Mouse (Mus musculus) embryonic facial prominence, embryonic 13.5 days (tissue): ENCODE measurements around the gene Tmem239. TPM values are rescaled to one million over a fixed set of nuclear protein-coding genes. Genes with fewer than 3 reads are reported as not detected.
"Not testable (repeated sequence)": the region's sequence is repeated elsewhere in the genome, so short reads cannot be mapped to it uniquely, and the experiment has no call there.

Source experiments
- ATAC-seq: fragments of 200-750 bp; cut with Nextera tagmentation; 2 replicates; pipeline ENCODE4 v1.8.0; 2017; ENCODE audit warnings: low read depth; ENCODE audit not compliant: insufficient number of reproducible peaks, insufficient read depth, low FRiP score, low TSS enrichment
- H3K27ac ChIP-seq: fragments of 300-500 bp; sonication (generic); 2 replicates; pipeline ENCODE4 v1.5.1; 2015; ENCODE audit warnings: moderate library complexity, mild to moderate bottlenecking, inconsistent platforms
- H3K27me3 ChIP-seq: fragments of 300-500 bp; sonication (generic); 2 replicates; pipeline ENCODE4 v1.6.1; 2015; ENCODE audit warnings: mild to moderate bottlenecking, inconsistent platforms
- H3K36me3 ChIP-seq: fragments of 300-500 bp; sonication (generic); 2 replicates; pipeline ENCODE4 v1.6.1; 2015; ENCODE audit warnings: mild to moderate bottlenecking, inconsistent platforms
- H3K4me1 ChIP-seq: fragments of 300-500 bp; sonication (generic); 2 replicates; pipeline ENCODE4 v1.6.1; 2015; ENCODE audit warnings: inconsistent platforms
- H3K4me2 ChIP-seq: fragments of 300-500 bp; sonication (generic); 2 replicates; pipeline ENCODE4 v1.6.1; 2015; ENCODE audit warnings: moderate library complexity, mild to moderate bottlenecking, inconsistent platforms
- H3K4me3 ChIP-seq: fragments of 300-500 bp; sonication (generic); 2 replicates; pipeline ENCODE4 v1.5.1; 2015; ENCODE audit warnings: mild to moderate bottlenecking, inconsistent platforms
- H3K9ac ChIP-seq: fragments of 300-500 bp; sonication (generic); 2 replicates; pipeline ENCODE4 v1.6.1; 2015; ENCODE audit warnings: mild to moderate bottlenecking, inconsistent platforms
- H3K9me3 ChIP-seq: fragments of 300-500 bp; sonication (generic); 2 replicates; pipeline ENCODE4 v1.6.1; 2016; ENCODE audit warnings: inconsistent platforms
- WGBS: fragments of 180-500 bp; shearing (Covaris S2); methylation state at CpG from one replicate; pipeline ENCODE4 v1.1.7; 2015; ENCODE audit warnings: mixed read lengths; 5-methylcytosine and 5-hydroxymethylcytosine counted together
- polyA plus RNA-seq: library from polyadenylated mRNA; unstranded; fragments of >200 nt; fragmentation: Nextera tagmentation; extraction: Ambion mirVana; gene quantifications from 2 replicates; pipeline ENCODE4 v1.2.1, GENCODE M21; 2015

Tmem239 gene
- polyA plus RNA-seq: 0.32 TPM in 1 of 2 replicates, not detected in the other

DNA sequence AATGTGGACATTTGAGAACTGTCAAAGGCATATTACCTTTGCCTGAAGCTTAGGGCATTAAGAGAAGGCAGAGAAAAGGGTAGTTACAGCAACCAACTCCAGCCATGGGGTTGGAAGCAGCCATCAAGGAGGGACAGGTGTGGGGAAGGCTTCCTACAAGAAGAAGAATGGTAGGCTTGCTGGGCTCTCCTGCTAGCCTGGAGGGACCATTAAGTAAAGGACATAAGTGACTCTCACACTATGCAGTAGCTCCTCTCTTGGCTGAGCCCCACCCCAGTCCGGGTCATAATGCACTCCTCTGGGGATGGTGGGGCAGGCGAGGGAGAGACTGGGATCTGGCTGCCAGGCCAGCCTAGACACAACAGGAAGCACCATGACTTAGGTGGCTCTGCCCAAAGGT lies at the start of gene Tmem239:
TSS of gene Tmem239 (plus strand) at position 301 of the 400 bp plus-strand sequence.
- Histone ChIP-seq H3K9ac (0 out of 2 replicates have a peak within 1 kb of the TSS, but pooled peaks have one; percentile 6), H3K4me3 (no peak within 1 kb of the TSS), H3K27me3 (no peaks in the 10 kb centered on the region; the same call in 1 of the 2 replicates), H3K9me3 (no peaks in the 10 kb centered on the region), H3K27ac (no peak within 1 kb of the TSS), H3K4me2 (no peak within 1 kb of the TSS), H3K4me1 (peaks cover 20% of the 10 kb centered on the region), H3K36me3 (no peaks in the 10 kb centered on the region)
- 77% methylated on average over 2 of the region's 2 CpGs for WGBS
- no peak for ATAC-seq

DNA sequence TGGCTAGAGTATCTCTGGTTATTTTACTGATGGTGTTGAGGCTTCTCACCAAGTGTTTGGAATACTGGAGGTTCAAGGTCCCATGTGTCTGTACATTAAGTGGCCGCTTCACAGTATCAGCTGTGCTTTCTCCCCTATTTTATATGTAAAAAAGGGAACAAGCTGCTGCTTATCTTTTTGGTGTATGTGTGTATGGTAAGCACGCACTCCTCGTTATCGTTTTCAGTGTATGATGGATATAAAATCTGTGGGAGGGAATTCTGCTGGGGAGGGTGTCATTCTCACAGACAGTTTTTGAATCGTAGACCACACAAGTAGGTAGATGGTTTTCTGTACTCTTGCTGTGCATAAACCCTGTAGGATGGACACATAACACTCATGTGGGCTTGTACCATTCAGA lies 48.7 kb upstream of the Tmem239 start:
- Histone ChIP-seq H3K4me1 (peaks cover 8% of the 10 kb centered on the region; the same call in 1 of the 2 replicates), H3K36me3 (no peaks in the 10 kb centered on the region), H3K4me2 (no peak overlapping the region), H3K27me3 (peaks cover 56% of the 10 kb centered on the region), H3K27ac (no peak overlapping the region), H3K9me3 (no peaks in the 10 kb centered on the region), H3K9ac (no peak overlapping the region), H3K4me3 (no peak overlapping the region)
- WGBS: 94% methylated on average over 5 of the region's 5 CpGs
- ATAC-seq: no peak

DNA sequence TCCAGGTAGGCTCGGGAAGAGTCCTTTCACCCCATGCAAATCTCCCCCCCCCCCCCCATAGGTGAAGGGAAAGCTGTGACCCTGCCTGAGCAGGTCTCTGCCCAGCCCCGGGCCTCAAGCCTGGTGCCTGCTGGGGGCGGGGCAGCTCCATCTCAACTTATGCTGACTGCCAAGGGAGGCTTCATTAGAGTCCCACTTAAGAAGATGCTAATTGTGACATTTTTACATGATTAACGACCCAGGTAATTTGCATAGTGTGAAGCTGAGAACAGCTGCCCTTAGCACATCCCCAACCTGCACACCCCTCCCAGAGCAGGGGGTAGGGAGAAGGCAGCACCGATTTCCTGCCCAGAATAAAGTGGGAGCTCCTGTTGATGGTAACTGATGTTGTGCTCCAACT lies 47.4 kb upstream of the Tmem239 start:
- H3K27ac ChIP-seq: no peak overlapping the region
- WGBS: 20% methylated on average over 5 of the region's 5 CpGs
- H3K9ac ChIP-seq: no peak overlapping the region
- H3K4me3 ChIP-seq: no peak overlapping the region
- H3K4me1 ChIP-seq: peaks cover 11% of the 10 kb centered on the region; the same call in 1 of the 2 replicates
- no peak for ATAC-seq
- no peaks in the 10 kb centered on the region for H3K36me3 ChIP-seq
- no peaks in the 10 kb centered on the region for H3K9me3 ChIP-seq
- H3K27me3 ChIP-seq: peaks cover 69% of the 10 kb centered on the region
- no peak overlapping the region for H3K4me2 ChIP-seq

DNA sequence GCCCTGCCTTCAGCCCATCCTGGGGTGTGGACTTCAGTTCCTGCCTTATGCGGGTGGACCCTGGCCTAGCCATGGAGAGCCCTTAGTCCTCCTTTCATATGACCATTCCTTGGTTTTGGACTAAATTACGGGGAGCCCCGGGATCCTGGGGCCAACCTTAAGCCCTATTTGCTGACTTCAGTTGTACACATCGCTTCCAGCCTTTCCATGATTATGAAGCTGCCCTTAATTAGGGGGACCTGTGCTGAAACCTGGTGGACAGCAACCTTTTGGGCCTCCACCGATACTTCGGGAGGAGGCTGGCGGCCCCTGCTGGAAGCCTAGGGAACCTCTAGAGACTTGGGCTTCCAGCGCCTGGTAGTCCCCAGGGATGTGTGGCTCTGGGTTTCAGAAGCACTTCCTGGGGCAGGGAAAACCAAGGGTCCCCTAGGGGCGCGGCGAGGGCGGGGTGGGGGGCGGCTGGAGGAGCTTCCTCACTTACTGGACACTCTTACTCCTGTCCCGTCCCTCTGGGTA lies 43.7 kb upstream of the Tmem239 start:
- no peak overlapping the region for H3K4me3 ChIP-seq
- H3K9me3 ChIP-seq: no peaks in the 10 kb centered on the region
- H3K9ac ChIP-seq: no peak overlapping the region
- H3K27ac ChIP-seq: no peak overlapping the region
- H3K4me1 ChIP-seq: peaks cover 17% of the 10 kb centered on the region
- H3K36me3 ChIP-seq: no peaks in the 10 kb centered on the region
- no peak for ATAC-seq
- H3K4me2 ChIP-seq: no peak overlapping the region
- peaks cover 91% of the 10 kb centered on the region for H3K27me3 ChIP-seq
- WGBS: 4% methylated on average over 14 of the region's 14 CpGs

DNA sequence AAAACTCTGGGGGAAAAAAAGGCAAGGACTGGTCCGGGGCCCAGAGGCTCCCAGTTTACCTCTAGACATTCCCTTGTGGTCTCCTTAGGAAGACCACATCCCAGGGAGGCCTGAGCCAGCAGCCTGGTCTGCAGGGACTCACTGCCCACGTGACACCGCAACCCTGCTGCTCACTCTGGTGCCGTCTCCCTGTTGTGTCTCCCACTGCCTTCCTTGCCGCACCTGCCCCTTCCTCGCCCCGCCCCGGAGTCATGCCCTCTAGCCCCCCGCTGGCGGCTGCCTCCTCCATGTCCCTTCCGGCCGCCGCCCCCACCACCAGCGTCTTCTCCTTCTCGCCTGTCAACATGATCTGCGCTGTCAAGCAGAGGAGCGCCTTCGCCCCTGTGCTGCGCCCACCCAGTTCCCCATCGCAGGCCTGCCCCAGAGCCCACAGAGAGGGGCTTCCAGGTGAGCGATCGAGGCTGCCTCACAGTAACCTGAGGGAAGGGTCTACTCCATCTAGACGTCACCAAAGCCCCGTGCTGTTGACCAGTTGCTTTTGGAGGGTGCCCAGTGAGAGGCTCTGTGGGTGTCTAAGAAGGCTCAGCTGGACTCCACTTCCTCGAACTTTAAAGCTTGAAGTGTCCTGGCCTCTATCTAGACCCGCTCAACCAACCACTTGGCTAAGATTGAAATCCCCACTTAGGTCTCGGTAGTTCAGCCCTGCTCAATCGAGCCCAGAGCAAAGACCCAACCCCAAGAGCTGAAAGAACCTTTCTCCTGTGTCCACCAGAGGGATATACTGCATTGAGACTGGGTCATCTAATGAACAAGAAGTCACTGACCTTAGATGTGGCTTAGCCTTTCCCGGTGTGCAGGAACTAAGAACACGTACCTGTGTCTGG lies 40.8 kb upstream of the Tmem239 start:
- no peaks in the 10 kb centered on the region for H3K36me3 ChIP-seq
- peak overlapping the region; percentile 58 for H3K9ac ChIP-seq

DNA sequence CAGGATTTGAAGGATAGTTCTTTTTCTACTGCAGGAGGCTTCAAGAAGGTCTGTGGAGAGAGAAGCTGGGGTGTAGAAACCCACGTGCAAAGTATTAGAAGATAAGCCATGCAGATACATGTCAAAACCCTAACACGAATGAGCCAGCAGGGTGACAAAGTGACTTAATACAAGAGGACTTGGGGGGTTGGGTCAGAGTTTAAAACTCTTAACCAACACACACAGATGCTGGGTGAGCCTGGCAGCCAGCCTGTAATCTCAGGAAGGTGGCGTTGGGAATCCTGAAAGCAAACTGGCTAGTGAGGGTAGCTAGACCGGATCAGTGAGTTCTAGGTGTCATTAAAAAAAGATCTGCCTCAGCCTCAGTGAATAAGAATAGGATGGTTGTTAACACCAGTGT lies 38.9 kb upstream of the Tmem239 start:
- no peaks in the 10 kb centered on the region for H3K36me3 ChIP-seq
- H3K9ac ChIP-seq: no peak overlapping the region
- H3K4me1 ChIP-seq: peaks cover 11% of the 10 kb centered on the region
- no peak overlapping the region for H3K27ac ChIP-seq
- no peak overlapping the region for H3K4me3 ChIP-seq
- 65% methylated on average over 4 of the region's 4 CpGs for WGBS
- no peaks in the 10 kb centered on the region for H3K9me3 ChIP-seq
- no peak for ATAC-seq
- H3K4me2 ChIP-seq: no peak overlapping the region
- peaks cover 43% of the 10 kb centered on the region for H3K27me3 ChIP-seq

More for the DNA sequence above, 40.8 kb upstream of the Tmem239 start:
- H3K27me3 ChIP-seq: peaks cover 62% of the 10 kb centered on the region
- peaks cover 17% of the 10 kb centered on the region for H3K4me1 ChIP-seq
- 5% methylated on average over 30 of the region's 30 CpGs for WGBS
- H3K9me3 ChIP-seq: no peaks in the 10 kb centered on the region
- ATAC-seq: no peak
- no peak overlapping the region for H3K27ac ChIP-seq
- H3K4me3 ChIP-seq: peak overlapping the region; percentile 35
- peak overlapping the region; percentile 54 for H3K4me2 ChIP-seq

DNA sequence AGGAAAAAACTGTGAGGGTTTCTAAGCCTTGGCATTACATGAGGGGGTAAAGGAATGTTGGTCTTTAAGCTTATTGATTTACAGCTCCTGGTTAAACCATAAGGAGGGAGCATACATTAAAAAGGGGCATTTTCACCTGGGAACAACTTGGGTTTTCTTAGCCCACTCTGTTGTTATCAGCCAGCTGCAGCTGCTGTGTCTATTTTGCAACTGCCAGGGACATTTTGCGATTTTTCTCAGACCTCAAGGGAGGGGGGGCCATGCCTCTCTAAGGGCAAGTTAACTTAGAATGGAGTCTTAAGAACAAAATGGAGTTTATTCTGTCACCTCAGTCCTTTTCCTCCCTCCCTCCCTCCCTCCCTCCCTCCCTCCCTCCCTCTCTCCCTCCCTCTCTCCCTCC lies 33.3 kb upstream of the Tmem239 start:
- not testable (repeated sequence) for H3K4me3 ChIP-seq, H3K9me3 ChIP-seq, H3K4me2 ChIP-seq, H3K36me3 ChIP-seq, H3K27me3 ChIP-seq, H3K27ac ChIP-seq, H3K4me1 ChIP-seq, H3K9ac ChIP-seq, ATAC-seq
- WGBS: 62% methylated on average over 1 of the region's 1 CpGs

DNA sequence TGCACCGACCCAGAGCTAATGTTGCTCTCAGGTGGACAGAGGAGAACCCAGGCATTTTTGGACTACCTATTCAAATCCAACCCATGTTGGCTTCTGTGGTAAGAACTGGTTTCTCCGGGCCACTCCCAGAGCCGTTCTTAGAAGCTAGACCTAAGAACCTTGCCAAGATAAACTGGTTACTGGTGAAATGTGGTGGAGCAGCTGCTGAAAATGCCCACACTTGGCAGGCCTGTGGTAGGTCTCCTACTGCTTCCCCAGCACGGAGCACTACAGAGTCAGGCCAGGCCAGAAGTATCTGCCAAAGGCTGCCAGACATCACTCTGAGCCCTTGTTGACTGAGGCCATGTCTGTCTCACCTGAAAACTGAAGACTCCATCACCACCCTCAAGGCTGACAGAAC lies 31.3 kb upstream of the Tmem239 start:
- WGBS: 74% methylated on average over 4 of the region's 4 CpGs
- H3K4me2 ChIP-seq: no peak overlapping the region
- H3K36me3 ChIP-seq: no peaks in the 10 kb centered on the region
- H3K9me3 ChIP-seq: no peaks in the 10 kb centered on the region
- no peak overlapping the region for H3K27ac ChIP-seq
- H3K9ac ChIP-seq: no peak overlapping the region
- H3K27me3 ChIP-seq: no peaks in the 10 kb centered on the region
- no peak for ATAC-seq
- H3K4me1 ChIP-seq: no peaks in the 10 kb centered on the region
- no peak overlapping the region for H3K4me3 ChIP-seq

DNA sequence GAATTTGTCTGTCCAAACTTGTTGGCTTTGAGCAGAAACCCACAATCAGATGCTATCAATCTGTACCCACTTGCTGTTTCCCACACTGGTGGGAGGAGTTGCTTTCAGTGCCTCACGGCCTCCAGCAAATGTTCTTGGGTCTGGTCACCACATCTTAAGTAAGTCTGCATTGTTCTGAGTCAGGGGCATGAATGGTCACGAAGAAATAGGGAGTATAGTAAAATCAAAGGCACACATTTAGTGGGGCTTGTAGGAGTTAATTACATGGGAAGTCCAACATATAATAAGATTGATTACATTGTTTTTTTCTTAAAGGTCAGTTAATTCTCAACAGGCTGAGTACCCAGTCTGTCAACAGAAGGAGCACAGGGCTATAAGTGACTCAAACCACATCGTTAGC lies 23.1 kb upstream of the Tmem239 start:
- no peak for ATAC-seq
- no peak overlapping the region for H3K4me2 ChIP-seq
- H3K27me3 ChIP-seq: 0 out of 2 replicates have a peak, but pooled peaks cover 4% of the 10 kb centered on the region
- 41% methylated on average over 3 of the region's 3 CpGs for WGBS
- no peak overlapping the region for H3K9ac ChIP-seq
- no peak overlapping the region for H3K27ac ChIP-seq
- H3K9me3 ChIP-seq: no peaks in the 10 kb centered on the region
- no peaks in the 10 kb centered on the region for H3K36me3 ChIP-seq
- 0 out of 2 replicates have a peak, but pooled peaks cover 3% of the 10 kb centered on the region for H3K4me1 ChIP-seq
- H3K4me3 ChIP-seq: no peak overlapping the region

DNA sequence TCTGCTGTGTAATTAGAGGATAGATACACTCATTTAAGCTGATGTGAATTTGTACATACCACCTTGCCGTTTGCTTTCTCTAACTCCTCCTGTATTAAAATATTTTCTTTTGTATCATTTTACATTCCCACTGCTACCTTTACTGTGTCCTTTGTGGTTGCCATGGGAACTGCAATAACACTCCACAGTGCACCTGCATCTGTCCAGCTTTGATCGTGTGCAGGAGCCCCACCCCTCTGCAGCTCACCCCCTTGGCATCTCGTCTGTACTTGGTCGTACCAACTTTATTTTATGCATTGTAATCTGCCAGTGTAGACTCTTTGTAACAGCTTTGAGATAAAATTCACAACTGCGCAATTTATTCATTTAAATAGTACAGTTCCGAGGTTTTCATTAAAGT lies 22.4 kb upstream of the Tmem239 start:
- Histone ChIP-seq H3K36me3 (no peaks in the 10 kb centered on the region), H3K27me3 (0 out of 2 replicates have a peak, but pooled peaks cover 4% of the 10 kb centered on the region), H3K27ac (no peak overlapping the region), H3K9me3 (no peaks in the 10 kb centered on the region), H3K4me3 (no peak overlapping the region), H3K4me1 (0 out of 2 replicates have a peak, but pooled peaks cover 3% of the 10 kb centered on the region), H3K9ac (no peak overlapping the region), H3K4me2 (no peak overlapping the region)
- WGBS: 64% methylated on average over 6 of the region's 6 CpGs
- ATAC-seq: no peak

DNA sequence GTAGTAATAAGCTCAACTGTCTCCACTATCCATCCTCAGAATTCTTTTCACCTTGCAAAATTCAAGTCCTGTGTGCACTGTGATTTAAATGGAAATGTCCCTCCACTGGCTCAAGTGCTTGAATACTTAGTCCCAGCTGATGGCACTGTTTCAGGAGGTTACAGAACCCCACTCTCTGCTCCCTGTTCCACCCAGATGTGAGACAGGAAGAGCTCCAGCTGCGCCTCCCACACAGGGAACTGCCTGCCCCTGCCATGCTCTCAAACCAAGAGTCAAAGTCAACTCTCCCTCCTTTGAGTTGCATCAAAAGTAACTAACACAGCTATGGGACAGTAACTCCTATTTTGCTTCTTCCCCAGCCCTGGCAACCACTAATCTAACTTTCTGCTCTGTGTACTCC lies 20.1 kb upstream of the Tmem239 start:
- 0 out of 2 replicates have a peak, but pooled peaks cover 4% of the 10 kb centered on the region for H3K27me3 ChIP-seq
- ATAC-seq: no peak
- no peaks in the 10 kb centered on the region for H3K9me3 ChIP-seq
- peaks cover 11% of the 10 kb centered on the region for H3K36me3 ChIP-seq
- H3K4me3 ChIP-seq: no peak overlapping the region
- 0 out of 2 replicates have a peak, but pooled peaks cover 3% of the 10 kb centered on the region for H3K4me1 ChIP-seq
- no peak overlapping the region for H3K4me2 ChIP-seq
- WGBS: 68% methylated on average over 1 of the region's 1 CpGs
- no peak overlapping the region for H3K27ac ChIP-seq
- no peak overlapping the region for H3K9ac ChIP-seq

DNA sequence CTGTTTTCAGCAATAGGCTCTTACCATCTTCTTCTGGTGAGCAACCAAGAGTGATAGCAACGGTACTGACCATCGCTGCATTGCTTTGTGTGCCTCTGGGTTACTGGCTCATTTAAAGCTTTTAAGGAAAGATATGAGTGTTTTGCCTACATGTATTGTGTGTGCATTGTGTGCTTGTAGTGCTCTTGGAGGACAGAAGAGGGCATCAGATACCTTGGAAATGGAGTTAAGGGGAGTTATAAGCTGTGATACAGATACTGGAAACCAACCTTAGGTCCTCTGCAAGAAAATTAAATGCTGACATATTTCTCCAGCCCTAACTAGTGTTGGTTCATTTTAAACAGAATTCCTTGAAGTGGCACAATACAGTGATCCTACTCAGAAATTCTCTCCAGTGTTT lies 17.5 kb upstream of the Tmem239 start:
- Histone ChIP-seq H3K27ac (no peak overlapping the region), H3K4me1 (no peaks in the 10 kb centered on the region), H3K36me3 (peaks cover 28% of the 10 kb centered on the region), H3K9ac (no peak overlapping the region), H3K4me2 (no peak overlapping the region), H3K27me3 (0 out of 2 replicates have a peak, but pooled peaks cover 4% of the 10 kb centered on the region), H3K4me3 (no peak overlapping the region), H3K9me3 (no peaks in the 10 kb centered on the region)
- 77% methylated on average over 2 of the region's 2 CpGs for WGBS
- no peak for ATAC-seq
